Mouse (Mus musculus) CH12.LX (cell line): ENCODE data around the gene Kat2a. TPM values are rescaled to one million over a fixed set of nuclear protein-coding genes. Genes with fewer than 3 reads are reported as not detected.

Experiments used
- DNase-seq: peaks from one replicate; pipeline ENCODE4 v3.0.0-alpha.2; 2013; ENCODE audit errors: extremely low read depth
- H3K27ac ChIP-seq: 2 replicates; pipeline ENCODE4 v1.5.1; 2012; ENCODE audit warnings: low read depth, mild to moderate bottlenecking, control low read depth, moderate library complexity; ENCODE audit not compliant: insufficient read depth
- H3K27me3 ChIP-seq: replicated peaks from 2 replicates; pipeline ENCODE3; 2012; ENCODE audit warnings: inconsistent platforms
- H3K36me3 ChIP-seq, 2 experiments: replicated peaks in 1 of 2; 2 replicates each; pipeline versions ENCODE3 to v1.6.1; 2012; ENCODE audit warnings: inconsistent platforms in 1 of 2, low read length in 1 of 2, mild to moderate bottlenecking in 1 of 2, mixed read lengths in 1 of 2, moderate library complexity in 1 of 2; ENCODE audit not compliant: control insufficient read depth in 1 of 2, insufficient read depth in 1 of 2
- H3K4me1 ChIP-seq, 2 experiments: 2 replicates each; pipeline ENCODE4 v1.6.1; 2012; ENCODE audit warnings: inconsistent platforms in 1 of 2, moderate library complexity in 1 of 2; ENCODE audit not compliant: insufficient read depth in 2 of 2, control insufficient read depth in 1 of 2
- H3K4me2 ChIP-seq: 2 replicates; pipeline ENCODE4 v1.6.1; 2012; ENCODE audit warnings: low read depth, mild to moderate bottlenecking, control low read depth; ENCODE audit not compliant: poor library complexity, insufficient read depth, severe bottlenecking
- H3K4me3 ChIP-seq, 3 experiments: fragments of 150-350 bp in 1 of 3; sonication (generic) in 1 of 3; replicated peaks in 1 of 3; 2 replicates each; pipeline versions ENCODE3 to v1.5.1; 2011 to 2012; ENCODE audit warnings: low read depth in 2 of 3, low read length in 2 of 3, mild to moderate bottlenecking in 2 of 3, moderate library complexity in 2 of 3, control low read depth in 1 of 3, improper control_type of control experiment in 1 of 3, inconsistent platforms in 1 of 3, mixed read lengths in 1 of 3; ENCODE audit not compliant: poor library complexity in 1 of 3
- H3K79me2 ChIP-seq: replicated peaks from 2 replicates; pipeline ENCODE4 v1.6.1; 2012; ENCODE audit warnings: mild to moderate bottlenecking, moderate library complexity; ENCODE audit not compliant: control insufficient read depth, poor library complexity, insufficient read depth, severe bottlenecking; ENCODE audit errors: extremely low read depth
- H3K9ac ChIP-seq: 2 replicates; pipeline ENCODE4 v1.6.1; 2012; ENCODE audit warnings: low read depth, mild to moderate bottlenecking, control low read depth, moderate library complexity; ENCODE audit not compliant: insufficient read depth
- H3K9me3 ChIP-seq: replicated peaks from 2 replicates; pipeline ENCODE3; 2012; ENCODE audit warnings: low read length, inconsistent platforms, mixed read lengths
- BHLHE40 ChIP-seq: IDR thresholded peaks from 2 replicates; pipeline ENCODE4 v1.6.1; 2011; ENCODE audit warnings: mild to moderate bottlenecking, low read depth, low read length, improper control_type of control experiment
- CHD2 ChIP-seq: IDR thresholded peaks from 2 replicates; pipeline ENCODE4 v1.6.1; 2011; ENCODE audit warnings: low read length, improper control_type of control experiment
- CTCF ChIP-seq, 2 experiments: IDR thresholded peaks in 1 of 2; conservative IDR thresholded peaks in 1 of 2; 2 replicates each; pipeline ENCODE4 v1.5.1; 2011 to 2012; ENCODE audit warnings: low read depth in 2 of 2, low read length in 2 of 2, improper control_type of control experiment in 1 of 2, inconsistent platforms in 1 of 2, mild to moderate bottlenecking in 1 of 2, moderate library complexity in 1 of 2
- E2F4 ChIP-seq: IDR thresholded peaks from 2 replicates; pipeline ENCODE4 v1.6.1; 2011; ENCODE audit warnings: low read depth, low read length, improper control_type of control experiment; ENCODE audit not compliant: insufficient replicate concordance
- ELF1 ChIP-seq: IDR thresholded peaks from 2 replicates; pipeline ENCODE4 v1.6.1; 2014; ENCODE audit warnings: low read depth, mild to moderate bottlenecking, inconsistent platforms, low read length, improper control_type of control experiment
- EP300 ChIP-seq: IDR thresholded peaks from 2 replicates; pipeline ENCODE4 v1.6.1; 2011; ENCODE audit warnings: low read length, improper control_type of control experiment
- ETS1 ChIP-seq: conservative IDR thresholded peaks from 2 replicates; pipeline ENCODE4 v1.6.1; 2012; ENCODE audit warnings: low read depth, mild to moderate bottlenecking, inconsistent platforms, low read length, improper control_type of control experiment, moderate library complexity
- GABPA ChIP-seq: IDR thresholded peaks from 2 replicates; pipeline ENCODE4 v1.6.1; 2012; ENCODE audit warnings: low read depth, low read length, improper control_type of control experiment, inconsistent platforms; ENCODE audit not compliant: insufficient replicate concordance
- JUN ChIP-seq: IDR thresholded peaks from 2 replicates; pipeline ENCODE4 v1.6.1; 2011; ENCODE audit warnings: low read depth, mild to moderate bottlenecking, low read length, improper control_type of control experiment, moderate library complexity; ENCODE audit not compliant: insufficient read depth
- JUND ChIP-seq: conservative IDR thresholded peaks from 2 replicates; pipeline ENCODE4 v1.6.1; 2011; ENCODE audit warnings: low read depth, low read length, improper control_type of control experiment
- MAFK ChIP-seq: IDR thresholded peaks from 2 replicates; pipeline ENCODE4 v1.6.1; 2011; ENCODE audit warnings: low read length, improper control_type of control experiment; ENCODE audit not compliant: insufficient replicate concordance
- MAX ChIP-seq: IDR thresholded peaks from 2 replicates; pipeline ENCODE4 v1.6.1; 2011; ENCODE audit warnings: low read length, improper control_type of control experiment
- MAZ ChIP-seq: IDR thresholded peaks from 2 replicates; pipeline ENCODE4 v1.6.1; 2012; ENCODE audit warnings: low read depth, mild to moderate bottlenecking, inconsistent platforms, low read length, improper control_type of control experiment, moderate library complexity
- MEF2A ChIP-seq: IDR thresholded peaks from 2 replicates; pipeline ENCODE4 v1.6.1; 2014; ENCODE audit warnings: low read depth, mild to moderate bottlenecking, inconsistent platforms, low read length, improper control_type of control experiment, borderline replicate concordance
- NELFE ChIP-seq: IDR thresholded peaks from 2 replicates; pipeline ENCODE4 v1.6.1; 2011; ENCODE audit warnings: low read depth, low read length, improper control_type of control experiment
- NRF1 ChIP-seq: IDR thresholded peaks from 2 replicates; pipeline ENCODE4 v1.6.1; 2014; ENCODE audit warnings: low read depth, mild to moderate bottlenecking, inconsistent platforms, low read length, improper control_type of control experiment, moderate library complexity
- PAX5 ChIP-seq: IDR thresholded peaks from 2 replicates; pipeline ENCODE4 v1.6.1; 2012; ENCODE audit warnings: low read length, inconsistent platforms, mixed read lengths
- POLR2A ChIP-seq: IDR thresholded peaks from 2 replicates; pipeline ENCODE4 v1.6.1; 2011; ENCODE audit warnings: low read depth, mild to moderate bottlenecking, improper control_type of control experiment, low read length
- POLR2AphosphoS2 ChIP-seq: IDR thresholded peaks from 2 replicates; pipeline ENCODE4 v1.6.1; 2011; ENCODE audit warnings: low read depth, low read length, improper control_type of control experiment
- RAD21 ChIP-seq: IDR thresholded peaks from 2 replicates; pipeline ENCODE4 v1.6.1; 2011; ENCODE audit warnings: low read depth, mild to moderate bottlenecking, low read length, improper control_type of control experiment, moderate library complexity
- RCOR1 ChIP-seq: conservative IDR thresholded peaks from 2 replicates; pipeline ENCODE4 v1.6.1; 2012; ENCODE audit warnings: low read depth, mild to moderate bottlenecking, inconsistent platforms, low read length, improper control_type of control experiment
- SMC3 ChIP-seq: IDR thresholded peaks from 2 replicates; pipeline ENCODE4 v1.6.1; 2011; ENCODE audit warnings: low read depth, low read length, improper control_type of control experiment
- TCF12 ChIP-seq: IDR thresholded peaks from 2 replicates; pipeline ENCODE4 v1.6.1; 2014; ENCODE audit warnings: low read depth, mild to moderate bottlenecking, inconsistent platforms, low read length, improper control_type of control experiment
- ZC3H11A ChIP-seq: IDR thresholded peaks from 2 replicates; pipeline ENCODE4 v1.6.1; 2012; ENCODE audit warnings: low read depth, mild to moderate bottlenecking, inconsistent platforms, low read length, improper control_type of control experiment
- ZNF384 ChIP-seq: IDR thresholded peaks from 2 replicates; pipeline ENCODE4 v1.6.1; 2012; ENCODE audit warnings: low read depth, low read length, improper control_type of control experiment, inconsistent platforms
- dilution Hi-C: fragments of 300-500 bp; cut with MboI; formaldehyde crosslinking; loops from 2 replicates; pipeline ENCODE4 v1.14.3; 2020; ENCODE audit warnings: low sequenced_read_pairs; ENCODE audit not compliant: extremely low pct_unique_long_range_greater_than_20kb, extremely low pct_ligation_motif_present
- in situ Hi-C: fragments of 300-500 bp; cut with MboI; formaldehyde crosslinking; loops from 3 replicates; pipeline ENCODE4 v1.14.3; 2019; ENCODE audit warnings: low sequenced_read_pairs, low pct_ligation_motif_present, low pct_unique_long_range_greater_than_20kb, mixed read lengths
- polyA plus RNA-seq: library from polyadenylated mRNA; unstranded; fragments of >175 nt; gene quantifications from 2 replicates; pipeline ENCODE4 v1.2.1, GENCODE M21; 2012; ENCODE audit warnings: low read depth; ENCODE audit not compliant: insufficient read length
- total RNA-seq, 2 experiments: library from RNA; depleted of rRNA; stranded (reverse); fragments of 300-350 nt in 1 of 2; fragments of >200 nt in 1 of 2; gene quantifications; 2 replicates each; pipeline ENCODE4 v1.2.3; 2012 to 2014

The Kat2a gene
- total and polyA plus RNA-seq, 3 experiments, result 27.2 to 82.9 (median 30.7) TPM

- H3K36me3 ChIP-seq, result no peaks in the 10 kb centered on the region
- TF ChIP-seq BHLHE40 (no peak), JUN (no peak), ETS1 (no peak), NRF1 (no peak), TCF12 (no peak), CTCF (conservative IDR thresholded peaks at IDR 0.05 in 1 of 2, IDR thresholded peaks at IDR 0.05 in 1 of 2; ENCODE audit: low read depth in 2 of 2, low read length in 2 of 2) (no peak), MAZ (no peak), JUND (no peak), GABPA (no peak), MEF2A (no peak)
- DNase-seq, result no peak
- no peak overlapping the region for H3K4me2 ChIP-seq
- H3K9me3 ChIP-seq, result peaks cover 5% of the 10 kb centered on the region
- H3K4me1 ChIP-seq, result peaks cover 4 to 8% of the 10 kb centered on the region in 2 experiments; a peak in 3 of 4 replicates
- no peak overlapping the region for H3K4me3 ChIP-seq
- H3K9ac ChIP-seq, result no peak overlapping the region
- in situ Hi-C loops (no loop called here), dilution Hi-C loops (no loop called here)
- no peaks in the 10 kb centered on the region for H3K79me2 ChIP-seq
- H3K27me3 ChIP-seq, result peaks cover 21% of the 10 kb centered on the region
- H3K27ac ChIP-seq, result no peak overlapping the region
Measured at GRCm38 (mm10) chr11:100673169-100673568, 39.1 kb downstream of the Kat2a start.

GRCm38 (mm10) chr11:100671956-100672355, 40.3 kb downstream of the Kat2a start:
- H3K9ac ChIP-seq, result no peak overlapping the region
- peaks cover 21% of the 10 kb centered on the region for H3K27me3 ChIP-seq
- no peaks in the 10 kb centered on the region for H3K4me1 ChIP-seq
- TF ChIP-seq ELF1, result no peak
- TF ChIP-seq RAD21, result no peak
- TF ChIP-seq RCOR1, result no peak
- TF ChIP-seq POLR2A, result no peak
- no peak for TF ChIP-seq POLR2AphosphoS2
- TF ChIP-seq TCF12, result no peak
- TF ChIP-seq PAX5, result no peak
- TF ChIP-seq CHD2, result no peak
- no peak for TF ChIP-seq NRF1
- TF ChIP-seq MAX, result no peak
- TF ChIP-seq ZC3H11A, result no peak
- TF ChIP-seq NELFE, result no peak
- no peak for TF ChIP-seq MAFK
- TF ChIP-seq EP300, result no peak
- no peak for TF ChIP-seq ZNF384
- TF ChIP-seq E2F4, result no peak
- TF ChIP-seq SMC3, result no peak
- H3K4me3 ChIP-seq, result no peak overlapping the region
- H3K4me2 ChIP-seq, result no peak overlapping the region
- in situ Hi-C loops, result no loop called here
- H3K9me3 ChIP-seq, result peaks cover 5% of the 10 kb centered on the region
- no peak overlapping the region for H3K27ac ChIP-seq
- H3K36me3 ChIP-seq, result no peaks in the 10 kb centered on the region
- DNase-seq, result no peak
- no peaks in the 10 kb centered on the region for H3K79me2 ChIP-seq
- dilution Hi-C loops, result no loop called here
